Mouse (Mus musculus) c-Kit-negative CD71-positive TER-119-positive erythroid progenitor cells, embryonic 14.5 days (primary cell): Measurements from ENCODE around the gene Uspl1.

Source experiments
- DNase-seq: peaks from one replicate; pipeline ENCODE4 v3.0.0-alpha.2; 2013; ENCODE audit warnings: low read depth, low spot score

The Uspl1 gene

DNA sequence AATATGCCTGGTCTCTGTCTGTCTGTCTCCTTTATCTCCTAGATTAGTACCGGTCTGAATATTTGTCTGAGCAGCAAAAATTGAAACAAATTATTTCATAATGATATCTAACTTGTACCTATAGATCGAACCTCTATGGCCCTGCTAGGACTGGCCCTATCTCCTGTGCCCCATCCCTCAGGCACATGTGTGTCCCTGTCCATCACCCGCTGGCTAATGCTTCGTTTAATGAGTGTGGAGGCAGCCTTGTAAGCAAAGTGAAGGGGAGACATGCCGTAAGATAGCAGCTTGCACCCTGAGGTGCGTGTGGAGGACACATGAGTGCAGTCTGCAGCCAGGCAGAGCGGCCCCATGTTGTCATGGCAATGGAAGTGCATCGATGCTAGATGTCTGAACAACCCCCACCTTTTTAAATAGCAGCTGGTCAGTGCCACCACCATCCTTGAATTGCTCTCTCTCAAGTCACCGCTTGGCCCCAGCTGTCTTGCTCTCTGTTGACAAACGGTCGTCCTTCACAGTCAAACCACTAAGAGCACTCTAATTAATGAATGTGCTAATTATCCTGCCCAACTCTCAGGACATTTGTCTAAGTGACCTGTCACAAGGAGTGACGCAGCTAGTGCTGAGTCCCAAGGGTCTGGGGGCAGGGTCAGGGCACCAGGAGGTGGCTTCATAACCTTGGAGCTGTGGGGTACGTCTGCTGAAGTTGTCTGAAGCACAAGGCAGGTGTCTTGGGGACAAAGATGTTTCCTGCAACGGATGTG is 73.5 kb downstream of the Uspl1 start:
- no peak for DNase-seq

DNA sequence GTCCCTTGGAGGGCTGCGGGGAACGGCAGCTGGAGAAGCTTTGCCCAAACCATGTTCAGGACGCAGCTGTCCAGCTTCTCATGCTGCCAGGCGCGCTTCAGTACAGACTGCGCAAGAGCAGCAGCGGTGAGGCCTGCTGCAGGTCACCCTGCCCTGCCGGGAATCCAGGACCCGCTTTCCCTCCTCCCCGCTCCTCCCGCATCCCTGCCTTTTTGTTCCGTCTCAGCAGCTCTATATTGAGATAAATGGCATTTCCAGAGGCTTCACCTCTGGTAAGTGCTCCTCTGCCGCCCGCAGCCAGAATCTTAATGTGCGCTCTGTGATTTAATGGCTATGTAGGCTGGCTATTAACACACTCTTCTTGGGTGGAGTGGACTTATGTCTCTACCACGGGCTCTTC is 74.9 kb downstream of the Uspl1 start:
- DNase-seq, result no peak

DNA sequence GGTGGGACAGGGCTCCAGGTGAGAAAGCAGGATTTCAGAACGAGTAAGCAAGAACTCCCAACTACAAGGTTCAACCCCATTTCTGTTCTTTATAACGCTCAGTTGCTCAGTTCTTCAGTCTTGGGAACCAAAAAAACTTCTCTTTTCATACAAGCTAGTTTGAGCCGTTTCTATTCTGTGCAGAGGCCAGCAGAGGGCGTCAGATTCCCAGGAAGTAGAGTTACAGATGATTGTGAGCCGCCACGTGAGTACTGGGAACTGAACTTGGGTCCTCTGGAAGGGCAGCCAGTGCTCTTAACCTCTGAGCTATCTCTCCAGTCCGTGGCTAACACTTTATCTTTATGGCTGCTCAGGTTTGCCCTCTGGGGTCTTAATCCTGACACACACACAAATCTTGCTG is 77.3 kb downstream of the Uspl1 start:
- DNase-seq, result peak; percentile 26

DNA sequence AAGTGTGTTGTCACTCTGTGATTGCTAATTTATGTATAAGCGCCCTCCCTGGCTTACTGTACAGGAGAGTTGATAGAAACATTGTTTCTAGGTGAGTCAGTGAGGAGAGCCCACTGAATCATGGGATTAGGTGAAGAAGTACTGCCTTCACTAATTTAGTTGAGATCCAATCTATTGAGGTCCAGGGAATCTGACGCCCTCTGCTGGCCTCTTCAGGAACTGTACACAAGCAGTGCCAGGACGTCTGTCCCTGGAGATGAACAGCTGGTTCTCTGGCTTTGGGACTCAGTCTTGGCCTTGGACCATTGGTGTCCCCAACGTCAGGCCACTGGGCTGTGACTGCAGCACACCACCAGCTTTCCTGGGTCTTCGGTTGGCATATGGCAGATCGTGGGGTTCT is 77.7 kb downstream of the Uspl1 start:
- peak; percentile 44 for DNase-seq

DNA sequence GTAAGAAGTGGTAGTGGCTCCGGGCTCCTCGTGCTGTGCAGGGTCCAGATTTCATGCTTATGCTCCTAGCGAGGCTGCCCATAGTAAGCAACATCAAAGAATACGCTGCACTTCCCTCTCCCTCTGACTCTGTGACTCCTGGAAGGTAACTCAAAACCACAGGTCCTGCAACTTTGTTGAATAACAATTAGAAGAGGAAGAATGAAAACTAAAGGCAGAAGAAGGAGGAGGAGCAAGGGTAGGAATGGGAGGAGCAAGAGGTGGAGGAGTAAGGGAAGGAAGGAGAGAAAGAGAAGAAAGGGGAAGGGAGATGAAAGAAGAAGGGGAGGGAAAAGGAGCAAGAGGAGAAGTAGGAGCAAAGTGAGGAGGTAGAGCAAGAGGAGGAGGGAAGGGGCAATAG is 80.3 kb downstream of the Uspl1 start, which contains the start of gene Alox5ap:
Gene Alox5ap, plus strand, starts transcription at position 363 of the 400 bp plus-strand sequence.
- DNase-seq, result no peak

DNA sequence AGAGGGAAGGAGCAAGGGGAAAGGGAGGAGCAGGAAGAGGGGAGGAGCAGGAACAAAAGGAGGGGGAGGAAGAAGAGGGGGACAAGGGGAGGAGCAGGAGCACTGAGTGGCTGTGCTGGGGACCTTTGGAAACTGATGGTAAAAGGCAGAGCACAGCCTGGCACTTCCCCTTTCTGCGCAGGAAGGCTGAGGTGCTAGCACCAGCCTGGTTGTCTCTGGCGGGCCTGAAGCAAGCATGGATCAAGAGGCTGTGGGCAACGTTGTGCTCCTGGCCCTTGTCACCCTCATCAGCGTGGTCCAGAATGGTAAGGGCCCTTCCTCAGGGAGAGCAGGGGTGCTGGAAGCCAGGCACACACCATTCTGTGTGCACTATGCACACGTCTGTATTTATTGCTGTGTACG is 80.7 kb downstream of the Uspl1 start:
- DNase-seq, result no peak
